Mouse (Mus musculus): ENCODE results near the gene Slc24a3. TPM values are rescaled to one million over a fixed set of nuclear protein-coding genes. Genes with fewer than 3 reads are reported as not detected.

The Slc24a3 gene
- polyA plus RNA-seq, 1 experiment from 2014 or later, result 14.9 TPM

DNA sequence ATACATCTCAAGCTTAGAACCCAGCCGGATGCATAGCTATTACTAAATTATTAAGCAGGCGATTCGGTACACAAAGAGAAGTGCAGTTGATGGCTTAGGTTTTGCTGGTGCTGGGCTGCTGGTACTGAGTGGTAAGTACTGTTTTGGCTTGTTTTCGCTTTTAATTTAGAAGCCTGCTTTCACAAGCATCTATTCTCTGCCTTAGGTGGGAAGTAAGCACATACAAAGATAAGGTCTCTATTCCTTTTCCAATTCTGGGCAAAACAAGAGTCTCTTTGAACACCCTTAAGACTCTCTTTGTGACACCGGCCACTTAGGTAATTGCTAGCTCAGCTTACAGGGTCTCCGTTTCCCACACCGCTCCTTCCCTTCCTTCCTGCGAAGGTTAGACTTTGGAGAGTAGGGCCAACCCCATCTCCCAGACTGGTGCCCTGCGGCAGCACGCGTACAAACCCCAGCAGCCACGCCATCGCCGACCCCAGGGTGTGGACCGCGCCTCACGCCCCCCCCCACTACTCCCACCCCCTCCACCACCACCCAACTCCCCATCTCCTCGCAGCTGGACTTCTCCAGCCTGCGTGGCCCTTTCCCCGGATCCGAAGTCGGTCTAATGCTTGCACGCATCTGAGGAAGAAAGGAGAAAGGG lies 507.1 kb downstream of the Slc24a3 start:
- Histone ChIP-seq H3K36me3 (no peaks in the 10 kb centered on the region), H3K9ac (peak overlapping the region; percentile 82), H3K27ac (replicated peaks) (peak overlapping the region; percentile 78), H3K27me3 (no peaks in the 10 kb centered on the region), H3K9me3 (peaks cover 4% of the 10 kb centered on the region; the same call in 1 of the 2 replicates), H3K4me3 (peak overlapping the region; percentile 75), H3K4me1 (replicated peaks) (peaks cover 44% of the 10 kb centered on the region), H3K4me2 (peak overlapping the region; percentile 89)
- WGBS, result 3% methylated on average over 23 of the region's 23 CpGs
- peak; percentile 52 for ATAC-seq (ENCODE audit: low read depth)

DNA sequence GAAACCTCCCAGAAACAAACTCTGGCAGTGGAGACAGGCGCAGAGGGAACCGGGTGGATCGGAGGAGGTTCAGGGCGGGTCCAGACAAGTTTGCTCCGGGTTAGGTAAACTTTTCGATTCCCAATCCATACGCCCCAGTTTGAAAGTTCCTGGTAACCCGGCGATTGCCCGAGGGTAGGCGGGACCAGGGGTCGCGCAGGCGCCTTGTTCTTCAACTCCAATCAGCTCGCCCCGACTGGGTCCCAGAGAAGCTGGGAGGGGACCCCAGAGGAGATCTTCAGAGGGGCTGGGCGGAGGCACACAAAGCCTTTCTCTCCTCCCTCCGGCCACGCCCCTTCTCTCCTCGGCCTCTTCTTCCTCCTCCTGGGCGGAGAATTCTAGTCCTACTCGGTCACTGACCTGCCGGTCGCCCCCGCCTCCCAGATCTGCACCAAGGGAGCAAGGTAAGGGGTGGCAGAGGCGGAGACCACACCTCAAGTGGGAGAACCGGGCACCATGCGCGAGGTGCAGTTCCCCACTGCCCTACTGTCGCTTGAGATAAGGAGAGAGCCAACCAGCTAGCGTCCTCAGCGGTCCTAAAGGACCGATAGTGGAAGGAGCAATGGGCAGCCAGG lies 507.7 kb downstream of the Slc24a3 start, which contains the start of gene Rin2:
TSS of gene Rin2 (plus strand) at position 74 of the 614 bp plus-strand sequence.
- no peaks in the 10 kb centered on the region for H3K36me3 ChIP-seq
- H3K4me2 ChIP-seq, result peak within 1 kb of the TSS; percentile 89
- H3K27ac ChIP-seq (replicated peaks), result peak within 1 kb of the TSS; percentile 78
- peak within 1 kb of the TSS; percentile 82 for H3K9ac ChIP-seq
- peak; percentile 87 for ATAC-seq (ENCODE audit: low read depth)
- peaks cover 44% of the 10 kb centered on the region for H3K4me1 ChIP-seq (replicated peaks)
- H3K4me3 ChIP-seq, result peak within 1 kb of the TSS; percentile 75
- WGBS, result 0% methylated on average over 33 of the region's 33 CpGs
- no peaks in the 10 kb centered on the region for H3K27me3 ChIP-seq
- H3K9me3 ChIP-seq, result peaks cover 4% of the 10 kb centered on the region; the same call in 1 of the 2 replicates

DNA sequence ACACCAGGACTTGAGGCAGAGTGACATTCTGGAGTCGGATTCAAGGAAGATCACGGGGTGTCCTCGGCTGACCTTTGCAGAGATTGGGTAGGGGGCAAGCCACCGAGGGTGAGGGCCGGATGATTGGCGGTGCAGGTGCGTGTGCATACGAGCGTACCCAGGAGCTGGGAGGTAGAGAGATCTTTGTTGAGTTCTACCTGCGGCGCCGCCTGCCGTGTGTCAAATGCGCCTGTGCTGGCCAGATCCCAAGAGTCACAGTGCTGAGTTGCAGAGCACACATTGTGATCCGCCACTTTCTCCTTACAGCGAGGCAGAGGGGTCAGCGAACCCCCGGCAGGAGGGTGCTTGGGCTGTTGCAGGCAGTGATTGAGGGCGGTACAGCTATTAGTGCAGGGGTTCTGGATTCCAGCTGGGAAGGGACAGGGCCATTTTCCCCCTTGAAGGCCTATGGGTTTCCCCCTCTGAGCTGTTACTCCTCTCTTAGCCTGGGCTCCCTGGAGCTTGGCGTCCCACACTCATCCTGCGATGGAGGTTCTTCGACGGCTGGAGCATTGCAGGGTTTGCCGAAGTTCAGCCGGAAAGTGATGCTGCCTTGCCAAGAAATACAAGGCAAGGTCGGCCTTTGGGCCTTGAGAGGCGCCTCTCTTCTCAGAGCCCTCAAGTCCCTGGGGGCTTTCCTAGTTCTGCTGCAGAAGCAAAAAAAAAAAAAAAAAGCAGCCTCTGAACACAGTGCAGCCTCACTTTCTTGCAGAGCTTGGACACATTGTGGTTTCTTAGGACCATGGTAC lies 508.4 kb downstream of the Slc24a3 start:
- Histone ChIP-seq H3K36me3 (no peaks in the 10 kb centered on the region), H3K4me2 (peak overlapping the region; percentile 89), H3K4me1 (replicated peaks) (peaks cover 44% of the 10 kb centered on the region), H3K27ac (replicated peaks) (peak overlapping the region; percentile 78), H3K9me3 (peaks cover 4% of the 10 kb centered on the region; the same call in 1 of the 2 replicates), H3K4me3 (peak overlapping the region; percentile 75), H3K9ac (peak overlapping the region; percentile 82), H3K27me3 (no peaks in the 10 kb centered on the region)
- peak; percentile 74 for ATAC-seq (ENCODE audit: low read depth)
- WGBS, result 4% methylated on average over 27 of the region's 27 CpGs

DNA sequence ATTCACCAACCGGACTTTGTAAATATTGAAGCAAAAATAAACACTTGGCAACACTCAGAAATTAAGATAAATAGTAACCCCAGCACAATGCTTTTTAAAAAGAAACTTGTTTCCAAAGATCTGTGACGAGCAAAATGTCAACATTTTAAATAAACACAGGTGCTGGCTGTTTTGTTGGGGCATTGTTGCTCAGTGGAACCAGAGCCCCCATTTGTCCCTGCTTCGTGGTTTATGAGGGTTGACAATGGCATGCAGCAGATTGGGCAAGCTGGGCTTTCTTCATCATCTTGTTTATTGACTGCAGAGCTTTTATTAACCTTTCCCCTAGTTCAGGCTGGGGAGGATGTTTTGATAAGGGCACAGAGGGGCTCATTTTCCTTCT lies 509.0 kb downstream of the Slc24a3 start:
- Histone ChIP-seq H3K4me1 (replicated peaks) (peaks cover 44% of the 10 kb centered on the region), H3K9me3 (peaks cover 4% of the 10 kb centered on the region; the same call in 1 of the 2 replicates), H3K36me3 (no peaks in the 10 kb centered on the region), H3K27ac (replicated peaks) (no peak overlapping the region), H3K4me3 (peak overlapping the region; percentile 75), H3K27me3 (no peaks in the 10 kb centered on the region), H3K4me2 (peak overlapping the region; percentile 89), H3K9ac (peak overlapping the region; percentile 82)
- WGBS, result 30% methylated on average over 3 of the region's 3 CpGs
- no peak for ATAC-seq (ENCODE audit: low read depth)

DNA sequence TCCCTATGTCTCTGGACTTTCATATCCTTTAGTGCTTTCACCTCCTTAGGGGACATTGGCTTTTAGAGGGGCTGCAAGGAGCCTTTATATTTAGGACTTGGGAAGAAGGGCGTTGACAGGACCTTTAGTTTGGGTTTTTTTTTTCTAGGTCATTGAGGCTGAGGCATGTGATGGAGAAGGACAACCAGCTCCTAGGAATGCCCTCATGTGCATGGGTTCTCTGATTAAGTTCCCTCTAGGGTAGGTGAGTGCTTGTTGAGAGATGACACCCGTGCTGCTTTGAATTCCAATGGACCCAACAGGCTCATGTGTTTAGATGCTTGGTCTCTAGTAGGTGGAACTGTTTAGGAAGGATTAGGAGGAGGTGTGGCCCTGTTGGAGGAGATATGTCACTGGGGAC lies 509.4 kb downstream of the Slc24a3 start:
- no peak overlapping the region for H3K9ac ChIP-seq
- no peak overlapping the region for H3K4me3 ChIP-seq
- no peak for ATAC-seq (ENCODE audit: low read depth)
- no peaks in the 10 kb centered on the region for H3K27me3 ChIP-seq
- H3K27ac ChIP-seq (replicated peaks), result no peak overlapping the region
- peaks cover 44% of the 10 kb centered on the region for H3K4me1 ChIP-seq (replicated peaks)
- H3K4me2 ChIP-seq, result peak overlapping the region; percentile 89
- WGBS, result 77% methylated on average over 2 of the region's 2 CpGs
- no peaks in the 10 kb centered on the region for H3K36me3 ChIP-seq
- peaks cover 4% of the 10 kb centered on the region; the same call in 1 of the 2 replicates for H3K9me3 ChIP-seq

DNA sequence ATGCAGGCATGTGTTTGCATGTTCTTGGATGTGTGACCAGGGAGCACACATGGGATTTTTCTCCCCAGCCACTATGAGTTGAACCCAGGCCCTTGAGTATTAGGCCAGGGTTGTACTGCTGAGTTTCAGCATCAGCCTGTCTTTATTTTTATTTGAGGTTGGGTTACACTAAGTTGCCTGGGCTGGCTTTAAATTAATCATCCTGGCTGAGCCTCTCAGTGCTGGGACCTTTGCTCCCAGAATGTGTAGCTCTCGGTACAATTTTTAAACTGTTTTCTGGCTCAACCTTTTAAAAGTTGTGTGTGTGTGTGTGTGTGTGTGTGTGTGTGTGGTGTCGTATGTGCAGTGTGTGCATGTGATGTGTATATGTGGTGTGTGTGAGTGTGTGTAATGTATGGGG lies 512.6 kb downstream of the Slc24a3 start:
- Histone ChIP-seq H3K27me3 (no peaks in the 10 kb centered on the region), H3K9ac (no peak overlapping the region), H3K4me2 (no peak overlapping the region), H3K27ac (replicated peaks) (no peak overlapping the region), H3K4me1 (replicated peaks) (peaks cover 34% of the 10 kb centered on the region), H3K4me3 (no peak overlapping the region), H3K9me3 (peaks cover 4% of the 10 kb centered on the region; the same call in 1 of the 2 replicates), H3K36me3 (no peaks in the 10 kb centered on the region)
- 94% methylated on average over 2 of the region's 2 CpGs for WGBS
- no peak for ATAC-seq (ENCODE audit: low read depth)

DNA sequence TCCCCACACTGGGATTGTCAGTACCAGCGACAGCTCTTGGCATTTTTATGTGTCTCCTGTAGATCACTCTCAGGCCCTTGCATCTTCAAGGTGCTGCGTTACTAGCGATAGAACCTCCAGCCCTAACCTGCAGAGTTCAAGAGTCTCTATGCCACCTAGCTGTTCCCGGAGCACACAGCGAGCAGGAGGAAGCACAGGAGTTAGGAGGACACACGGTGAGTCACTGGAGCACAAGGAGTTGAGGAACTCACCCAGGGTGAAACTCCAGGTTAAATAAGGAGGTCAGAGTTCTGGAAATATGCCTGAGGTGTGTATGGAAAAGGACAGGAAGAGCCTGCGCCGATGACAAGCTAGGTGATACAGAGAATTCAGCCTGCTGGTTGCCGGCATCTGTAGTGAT lies 513.2 kb downstream of the Slc24a3 start:
- H3K9me3 ChIP-seq, result peaks cover 4% of the 10 kb centered on the region; the same call in 1 of the 2 replicates
- WGBS, result 84% methylated on average over 9 of the region's 9 CpGs
- H3K27me3 ChIP-seq, result no peaks in the 10 kb centered on the region
- H3K4me3 ChIP-seq, result no peak overlapping the region
- no peak overlapping the region for H3K9ac ChIP-seq
- no peak overlapping the region for H3K27ac ChIP-seq (replicated peaks)
- no peaks in the 10 kb centered on the region for H3K36me3 ChIP-seq
- ATAC-seq (ENCODE audit: low read depth), result no peak
- H3K4me1 ChIP-seq (replicated peaks), result peaks cover 34% of the 10 kb centered on the region
- no peak overlapping the region for H3K4me2 ChIP-seq

DNA sequence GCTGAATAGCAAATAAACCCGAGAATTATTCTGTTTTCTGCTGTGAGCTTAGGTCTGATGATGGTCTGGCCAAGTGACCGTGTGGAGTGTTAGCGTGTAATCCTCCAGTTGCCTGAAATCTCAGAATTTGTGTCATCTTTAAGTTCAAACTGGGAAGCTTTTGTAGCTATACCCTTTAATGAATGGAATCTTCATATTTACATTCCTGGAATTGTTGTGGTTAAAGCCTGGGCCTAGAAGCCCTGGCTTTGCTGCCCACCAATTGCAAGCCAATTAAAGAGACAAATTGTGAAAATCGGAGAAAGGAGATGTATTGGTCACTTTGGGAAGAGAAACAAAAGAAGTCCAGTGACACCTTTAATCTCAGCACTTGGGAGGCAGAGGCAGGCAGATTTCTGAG lies 514.1 kb downstream of the Slc24a3 start:
- Histone ChIP-seq H3K36me3 (no peaks in the 10 kb centered on the region), H3K9ac (no peak overlapping the region), H3K9me3 (peaks cover 4% of the 10 kb centered on the region; the same call in 1 of the 2 replicates), H3K27me3 (no peaks in the 10 kb centered on the region), H3K4me1 (replicated peaks) (peaks cover 25% of the 10 kb centered on the region), H3K4me3 (no peak overlapping the region), H3K27ac (replicated peaks) (no peak overlapping the region), H3K4me2 (no peak overlapping the region)
- no peak for ATAC-seq (ENCODE audit: low read depth)
- WGBS, result 87% methylated on average over 4 of the region's 4 CpGs

DNA sequence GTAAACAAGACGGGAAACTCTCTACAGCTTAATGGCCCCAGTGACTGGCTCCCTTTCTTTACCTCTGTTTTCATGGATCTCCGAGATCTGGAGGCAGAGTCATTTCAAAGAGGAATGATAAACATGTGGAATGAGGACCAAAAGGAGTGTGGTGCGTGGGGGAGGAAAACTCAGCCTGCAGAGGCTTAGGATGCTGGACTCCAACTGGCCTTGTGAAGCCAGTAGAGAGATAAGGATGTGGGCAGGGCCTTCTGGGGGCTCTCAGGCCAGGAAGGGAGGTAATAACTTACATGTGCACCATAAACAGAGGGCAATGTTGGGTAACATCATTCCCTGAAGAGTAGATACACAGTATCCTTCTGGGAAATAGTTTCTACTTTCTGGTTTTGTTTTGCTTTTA lies 515.4 kb downstream of the Slc24a3 start:
- Histone ChIP-seq H3K4me2 (no peak overlapping the region), H3K27me3 (no peaks in the 10 kb centered on the region), H3K36me3 (no peaks in the 10 kb centered on the region), H3K9ac (no peak overlapping the region), H3K27ac (replicated peaks) (no peak overlapping the region), H3K4me1 (replicated peaks) (peaks cover 14% of the 10 kb centered on the region; the same call in 1 of the 2 replicates), H3K9me3 (no peaks in the 10 kb centered on the region), H3K4me3 (no peak overlapping the region)
- ATAC-seq (ENCODE audit: low read depth), result no peak
- WGBS, result 69% methylated on average over 3 of the region's 3 CpGs

DNA sequence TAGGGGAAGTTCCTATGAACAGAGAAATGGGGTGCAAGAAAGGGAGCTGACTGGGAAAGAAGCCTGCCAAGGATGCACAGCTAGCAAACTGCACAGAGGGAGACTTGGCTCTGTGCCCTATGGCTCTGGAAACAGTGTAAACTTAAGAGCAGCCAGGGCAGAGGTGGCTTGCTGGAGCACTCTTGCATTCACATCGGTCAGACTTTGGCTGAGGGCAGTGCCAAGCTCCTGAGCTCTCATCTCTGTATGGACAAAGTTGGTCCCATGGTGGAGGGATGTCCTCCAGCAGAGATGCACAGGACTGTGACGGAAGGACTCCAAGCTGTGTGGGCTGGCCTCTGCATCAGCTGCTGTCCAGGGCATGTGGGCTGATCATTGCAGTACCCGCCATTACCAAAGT lies 516.0 kb downstream of the Slc24a3 start:
- no peak overlapping the region for H3K4me3 ChIP-seq
- no peak overlapping the region for H3K9ac ChIP-seq
- H3K27ac ChIP-seq (replicated peaks), result no peak overlapping the region
- no peaks in the 10 kb centered on the region for H3K9me3 ChIP-seq
- no peaks in the 10 kb centered on the region for H3K36me3 ChIP-seq
- peak; percentile 27; the same call in 1 of the 2 replicates for ATAC-seq (ENCODE audit: low read depth)
- 85% methylated on average over 3 of the region's 3 CpGs for WGBS
- no peak overlapping the region for H3K4me2 ChIP-seq
- peaks cover 7% of the 10 kb centered on the region; the same call in 1 of the 2 replicates for H3K4me1 ChIP-seq (replicated peaks)
- no peaks in the 10 kb centered on the region for H3K27me3 ChIP-seq

DNA sequence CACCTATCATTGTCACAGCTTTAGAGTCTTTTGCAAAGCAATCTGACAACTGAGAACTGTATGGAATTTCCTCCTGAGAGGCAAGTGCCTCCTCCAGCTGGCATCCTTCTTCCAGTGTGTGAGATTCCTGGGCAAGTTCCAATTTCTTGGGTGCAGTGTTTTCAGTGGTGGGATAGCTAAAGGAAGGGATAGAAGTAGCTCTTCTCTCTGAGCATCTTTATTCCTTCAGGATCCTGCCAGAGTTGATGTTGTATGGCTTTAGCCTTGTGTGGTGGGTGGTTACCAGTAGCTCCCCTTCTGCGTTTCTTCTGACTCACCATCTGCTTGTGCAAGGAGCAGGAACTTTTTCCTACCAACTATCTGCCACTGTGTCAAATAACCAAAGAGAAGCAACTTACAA lies 516.6 kb downstream of the Slc24a3 start:
- no peak overlapping the region for H3K4me2 ChIP-seq
- no peak for ATAC-seq (ENCODE audit: low read depth)
- H3K36me3 ChIP-seq, result no peaks in the 10 kb centered on the region
- no peak overlapping the region for H3K4me3 ChIP-seq
- no peaks in the 10 kb centered on the region for H3K27me3 ChIP-seq
- no peak overlapping the region for H3K9ac ChIP-seq
- WGBS, result 82% methylated on average over 1 of the region's 1 CpGs
- no peaks in the 10 kb centered on the region for H3K9me3 ChIP-seq
- no peak overlapping the region for H3K27ac ChIP-seq (replicated peaks)
- peaks cover 3% of the 10 kb centered on the region; the same call in 1 of the 2 replicates for H3K4me1 ChIP-seq (replicated peaks)

DNA sequence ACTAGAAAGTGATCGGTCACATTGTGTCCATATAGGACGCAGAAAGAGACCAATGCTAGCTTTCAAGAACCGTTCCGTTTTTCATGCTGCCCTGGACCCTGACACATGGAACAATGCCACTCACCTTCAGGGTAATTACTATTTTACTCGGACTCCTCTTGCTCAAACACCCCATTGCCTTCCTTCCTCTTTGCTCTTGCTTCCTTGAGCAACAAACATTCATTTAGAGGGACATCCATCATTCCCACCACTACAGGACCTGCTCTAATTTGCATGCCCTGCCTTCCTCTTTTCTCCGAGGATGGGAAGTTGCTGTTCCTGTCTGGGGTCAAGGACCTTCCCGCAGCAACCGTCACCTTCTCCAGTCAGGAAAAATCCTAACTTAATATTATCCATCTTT lies 517.3 kb downstream of the Slc24a3 start:
- H3K9me3 ChIP-seq, result no peaks in the 10 kb centered on the region
- H3K36me3 ChIP-seq, result no peaks in the 10 kb centered on the region
- peaks cover 3% of the 10 kb centered on the region; the same call in 1 of the 2 replicates for H3K4me1 ChIP-seq (replicated peaks)
- no peaks in the 10 kb centered on the region for H3K27me3 ChIP-seq
- no peak overlapping the region for H3K4me3 ChIP-seq
- 80% methylated on average over 8 of the region's 8 CpGs for WGBS
- H3K9ac ChIP-seq, result no peak overlapping the region
- no peak overlapping the region for H3K27ac ChIP-seq (replicated peaks)
- ATAC-seq (ENCODE audit: low read depth), result no peak
- no peak overlapping the region for H3K4me2 ChIP-seq
